ENCODE assay signal across 16 mouse cellular contexts in genomic region chr13:110978022-110978421, GRCm38 (mm10).
"Had no signal": no experiment of that assay in that cellular context is flagged by ENCODE, and none has a peak within 500 bp of the region (broad histone marks: within the 10 kb centered on the region; RNA-seq: fewer than 3 reads in every experiment).

No protein-coding gene starts in this region.

- H3K27me3 ChIP-seq: neural tube, embryonic 13.5 days; neural tube, embryonic 15.5 days; stomach, embryonic 15.5 days had no signal

- H3K9ac ChIP-seq: neural tube, embryonic 13.5 days; neural tube, embryonic 15.5 days; stomach, embryonic 15.5 days had no signal

- DNase-seq: retina, postnatal 1 day; right cerebral cortex, adult 18-20 months; right cerebral cortex, postnatal 14 days; right cerebral cortex, postnatal 25 days; right cerebral cortex, postnatal 4 days; spleen, adult 18-20 months; thymus, adult 18-20 months; thymus, adult 2 months; thymus, postnatal 14 days; thymus, postnatal 25 days; thymus, postnatal 36 days; thymus, postnatal 4 days had no signal

- H3K4me1 ChIP-seq: neural tube, embryonic 13.5 days; neural tube, embryonic 15.5 days; stomach, embryonic 15.5 days had no signal

- H3K36me3 ChIP-seq: neural tube, embryonic 13.5 days; neural tube, embryonic 15.5 days; stomach, embryonic 15.5 days had no signal

- H3K9me3 ChIP-seq: neural tube, embryonic 13.5 days; neural tube, embryonic 15.5 days; stomach, embryonic 15.5 days had no signal

- H3K27ac ChIP-seq: neural tube, embryonic 13.5 days; neural tube, embryonic 15.5 days; stomach, embryonic 15.5 days; stomach, postnatal 0 days had no signal

- H3K4me2 ChIP-seq: neural tube, embryonic 13.5 days; neural tube, embryonic 15.5 days; stomach, embryonic 15.5 days had no signal

- H3K4me3 ChIP-seq: neural tube, embryonic 13.5 days; neural tube, embryonic 15.5 days; stomach, embryonic 15.5 days had no signal
